ENCODE assay signal across 20 mouse cellular contexts in the genomic region with DNA sequence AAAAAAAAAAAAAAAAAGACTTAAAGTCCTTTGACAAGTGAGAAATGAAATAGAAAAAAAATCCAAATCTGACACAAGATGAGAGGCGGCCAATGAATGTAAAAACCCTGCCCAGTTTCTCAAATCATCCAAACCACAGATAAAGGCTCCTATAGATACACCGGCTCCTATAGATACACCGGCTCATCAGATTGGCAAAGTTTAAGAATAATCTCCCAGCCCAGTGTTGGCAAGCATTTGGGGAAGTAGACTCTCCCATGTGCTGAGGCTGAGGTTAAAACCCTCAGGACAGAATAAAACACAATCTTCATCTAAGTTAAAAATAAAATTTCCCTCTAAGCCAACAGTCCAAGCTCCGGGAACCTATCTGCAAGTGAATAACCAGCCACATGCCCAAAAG.
"Had no signal": no experiment of that assay in that cellular context is flagged by ENCODE, and none has a peak within 500 bp of the region (broad histone marks: within the 10 kb centered on the region; RNA-seq: fewer than 3 reads in every experiment).

No protein-coding gene starts in this region.

- DNase-seq: gastrocnemius, postnatal 14 days; gastrocnemius, postnatal 36 days; heart, adult 2 months; heart, postnatal 14 days; heart, postnatal 36 days; kidney, adult 11 months; kidney, postnatal 14 days; kidney, postnatal 36 days had no signal

- ATAC-seq: hindbrain, postnatal 0 days; intestine, embryonic 16.5 days; liver, embryonic 12.5 days had no signal

- H3K4me3 ChIP-seq: heart, adult 2 months; heart, embryonic 13.5 days; heart, embryonic 15.5 days; hindbrain, embryonic 13.5 days; hindbrain, embryonic 15.5 days; kidney, embryonic 15.5 days; left cerebral cortex, adult 2 months; limb, embryonic 13.5 days; limb, embryonic 15.5 days; liver, embryonic 12.5 days had no signal

- H3K27ac ChIP-seq: heart, adult 2 months; heart, embryonic 13.5 days; heart, embryonic 15.5 days; hindbrain, embryonic 13.5 days; hindbrain, embryonic 15.5 days; hindbrain, postnatal 0 days; kidney, embryonic 15.5 days; kidney, postnatal 0 days; left cerebral cortex, adult 2 months; limb, embryonic 13.5 days; limb, embryonic 15.5 days; liver, embryonic 12.5 days had no signal
